Mouse (Mus musculus) CH12.LX (cell line): ENCODE data around the gene Styx. TPM values are rescaled to one million over a fixed set of nuclear protein-coding genes. Genes with fewer than 3 reads are reported as not detected.

Source experiments
- DNase-seq: peaks from one replicate; pipeline ENCODE4 v3.0.0-alpha.2; 2013; ENCODE audit errors: extremely low read depth
- H3K27ac ChIP-seq: 2 replicates; pipeline ENCODE4 v1.5.1; 2012; ENCODE audit warnings: low read depth, mild to moderate bottlenecking, control low read depth, moderate library complexity; ENCODE audit not compliant: insufficient read depth
- H3K27me3 ChIP-seq: replicated peaks from 2 replicates; pipeline ENCODE3; 2012; ENCODE audit warnings: inconsistent platforms
- H3K36me3 ChIP-seq, 2 experiments: replicated peaks in 1 of 2; 2 replicates each; pipeline versions ENCODE3 to v1.6.1; 2012; ENCODE audit warnings: inconsistent platforms in 1 of 2, low read length in 1 of 2, mild to moderate bottlenecking in 1 of 2, mixed read lengths in 1 of 2, moderate library complexity in 1 of 2; ENCODE audit not compliant: control insufficient read depth in 1 of 2, insufficient read depth in 1 of 2
- H3K4me1 ChIP-seq, 2 experiments: 2 replicates each; pipeline ENCODE4 v1.6.1; 2012; ENCODE audit warnings: inconsistent platforms in 1 of 2, moderate library complexity in 1 of 2; ENCODE audit not compliant: insufficient read depth in 2 of 2, control insufficient read depth in 1 of 2
- H3K4me2 ChIP-seq: 2 replicates; pipeline ENCODE4 v1.6.1; 2012; ENCODE audit warnings: low read depth, mild to moderate bottlenecking, control low read depth; ENCODE audit not compliant: poor library complexity, insufficient read depth, severe bottlenecking
- H3K4me3 ChIP-seq, 3 experiments: fragments of 150-350 bp in 1 of 3; sonication (generic) in 1 of 3; replicated peaks in 1 of 3; 2 replicates each; pipeline versions ENCODE3 to v1.5.1; 2011 to 2012; ENCODE audit warnings: low read depth in 2 of 3, low read length in 2 of 3, mild to moderate bottlenecking in 2 of 3, moderate library complexity in 2 of 3, control low read depth in 1 of 3, improper control_type of control experiment in 1 of 3, inconsistent platforms in 1 of 3, mixed read lengths in 1 of 3; ENCODE audit not compliant: poor library complexity in 1 of 3
- H3K79me2 ChIP-seq: replicated peaks from 2 replicates; pipeline ENCODE4 v1.6.1; 2012; ENCODE audit warnings: mild to moderate bottlenecking, moderate library complexity; ENCODE audit not compliant: control insufficient read depth, poor library complexity, insufficient read depth, severe bottlenecking; ENCODE audit errors: extremely low read depth
- H3K9ac ChIP-seq: 2 replicates; pipeline ENCODE4 v1.6.1; 2012; ENCODE audit warnings: low read depth, mild to moderate bottlenecking, control low read depth, moderate library complexity; ENCODE audit not compliant: insufficient read depth
- H3K9me3 ChIP-seq: replicated peaks from 2 replicates; pipeline ENCODE3; 2012; ENCODE audit warnings: low read length, inconsistent platforms, mixed read lengths
- BHLHE40 ChIP-seq: IDR thresholded peaks from 2 replicates; pipeline ENCODE4 v1.6.1; 2011; ENCODE audit warnings: mild to moderate bottlenecking, low read depth, low read length, improper control_type of control experiment
- E2F4 ChIP-seq: IDR thresholded peaks from 2 replicates; pipeline ENCODE4 v1.6.1; 2011; ENCODE audit warnings: low read depth, low read length, improper control_type of control experiment; ENCODE audit not compliant: insufficient replicate concordance
- ELF1 ChIP-seq: IDR thresholded peaks from 2 replicates; pipeline ENCODE4 v1.6.1; 2014; ENCODE audit warnings: low read depth, mild to moderate bottlenecking, inconsistent platforms, low read length, improper control_type of control experiment
- ETS1 ChIP-seq: conservative IDR thresholded peaks from 2 replicates; pipeline ENCODE4 v1.6.1; 2012; ENCODE audit warnings: low read depth, mild to moderate bottlenecking, inconsistent platforms, low read length, improper control_type of control experiment, moderate library complexity
- GABPA ChIP-seq: IDR thresholded peaks from 2 replicates; pipeline ENCODE4 v1.6.1; 2012; ENCODE audit warnings: low read depth, low read length, improper control_type of control experiment, inconsistent platforms; ENCODE audit not compliant: insufficient replicate concordance
- IRF4 ChIP-seq: IDR thresholded peaks from 2 replicates; pipeline ENCODE4 v1.6.1; 2014; ENCODE audit warnings: low read depth, mild to moderate bottlenecking, inconsistent platforms, low read length, improper control_type of control experiment
- MAFK ChIP-seq: IDR thresholded peaks from 2 replicates; pipeline ENCODE4 v1.6.1; 2011; ENCODE audit warnings: low read length, improper control_type of control experiment; ENCODE audit not compliant: insufficient replicate concordance
- MEF2A ChIP-seq: IDR thresholded peaks from 2 replicates; pipeline ENCODE4 v1.6.1; 2014; ENCODE audit warnings: low read depth, mild to moderate bottlenecking, inconsistent platforms, low read length, improper control_type of control experiment, borderline replicate concordance
- MYC ChIP-seq: IDR thresholded peaks from 2 replicates; pipeline ENCODE4 v1.6.1; 2011; ENCODE audit warnings: low read depth, mild to moderate bottlenecking, improper control_type of control experiment, low read length
- PAX5 ChIP-seq: IDR thresholded peaks from 2 replicates; pipeline ENCODE4 v1.6.1; 2012; ENCODE audit warnings: low read length, inconsistent platforms, mixed read lengths
- POLR2A ChIP-seq: IDR thresholded peaks from 2 replicates; pipeline ENCODE4 v1.6.1; 2011; ENCODE audit warnings: low read depth, mild to moderate bottlenecking, improper control_type of control experiment, low read length
- RAD21 ChIP-seq: IDR thresholded peaks from 2 replicates; pipeline ENCODE4 v1.6.1; 2011; ENCODE audit warnings: low read depth, mild to moderate bottlenecking, low read length, improper control_type of control experiment, moderate library complexity
- SIN3A ChIP-seq: IDR thresholded peaks from 2 replicates; pipeline ENCODE4 v1.6.1; 2012; ENCODE audit warnings: low read length, improper control_type of control experiment, inconsistent platforms
- SMC3 ChIP-seq: IDR thresholded peaks from 2 replicates; pipeline ENCODE4 v1.6.1; 2011; ENCODE audit warnings: low read depth, low read length, improper control_type of control experiment
- USF1 ChIP-seq: IDR thresholded peaks from 2 replicates; pipeline ENCODE4 v1.6.1; 2014; ENCODE audit warnings: low read depth, mild to moderate bottlenecking, inconsistent platforms, low read length, improper control_type of control experiment
- ZC3H11A ChIP-seq: IDR thresholded peaks from 2 replicates; pipeline ENCODE4 v1.6.1; 2012; ENCODE audit warnings: low read depth, mild to moderate bottlenecking, inconsistent platforms, low read length, improper control_type of control experiment
- dilution Hi-C: fragments of 300-500 bp; cut with MboI; formaldehyde crosslinking; loops from 2 replicates; pipeline ENCODE4 v1.14.3; 2020; ENCODE audit warnings: low sequenced_read_pairs; ENCODE audit not compliant: extremely low pct_unique_long_range_greater_than_20kb, extremely low pct_ligation_motif_present
- in situ Hi-C: fragments of 300-500 bp; cut with MboI; formaldehyde crosslinking; loops from 3 replicates; pipeline ENCODE4 v1.14.3; 2019; ENCODE audit warnings: low sequenced_read_pairs, low pct_ligation_motif_present, low pct_unique_long_range_greater_than_20kb, mixed read lengths
- polyA plus RNA-seq: library from polyadenylated mRNA; unstranded; fragments of >175 nt; gene quantifications from 2 replicates; pipeline ENCODE4 v1.2.1, GENCODE M21; 2012; ENCODE audit warnings: low read depth; ENCODE audit not compliant: insufficient read length
- total RNA-seq, 2 experiments: library from RNA; depleted of rRNA; stranded (reverse); fragments of 300-350 nt in 1 of 2; fragments of >200 nt in 1 of 2; gene quantifications; 2 replicates each; pipeline ENCODE4 v1.2.3; 2012 to 2014

The Styx gene
- total and polyA plus RNA-seq, 3 experiments: 15.7 to 41.2 (median 21.8) TPM

- H3K27me3 ChIP-seq: no peaks in the 10 kb centered on the region
- peak; percentile 6 for DNase-seq
- no peak overlapping the region for H3K9ac ChIP-seq
- dilution Hi-C loops: no loop called here
- in situ Hi-C loops: no loop called here
- H3K9me3 ChIP-seq: peaks cover 3% of the 10 kb centered on the region
- H3K4me2 ChIP-seq: no peak overlapping the region
- no peak overlapping the region for H3K27ac ChIP-seq
- TF ChIP-seq E2F4 (no peak), RAD21 (no peak), GABPA (no peak), ELF1 (no peak), PAX5 (no peak), SIN3A (no peak), BHLHE40 (no peak), ETS1 (no peak), IRF4 (no peak), SMC3 (no peak), ZC3H11A (no peak), MEF2A (no peak), USF1 (no peak), POLR2A (no peak), MAFK (no peak), MYC (no peak)
- no peaks in the 10 kb centered on the region for H3K36me3 ChIP-seq
- H3K79me2 ChIP-seq: no peaks in the 10 kb centered on the region
- H3K4me1 ChIP-seq: no peaks in the 10 kb centered on the region
- no peak overlapping the region for H3K4me3 ChIP-seq
Observed at GRCm38 (mm10) chr14:45469446-45469845, 118.6 kb downstream of the Styx start.

Other genes with a start within 250 kb of the Styx start
- gene Gpr137c, start 131.4 kb upstream of the Styx start, total RNA-seq (2012; rRNA removed): 0.13 and 0.55 TPM in 2 replicates
- gene Gpr137c, start 131.4 kb upstream of the Styx start, total RNA-seq (2014; rRNA removed): 0.12 TPM in 1 of 2 replicates, not detected in the other
- gene Gpr137c, start 131.4 kb upstream of the Styx start, polyA plus RNA-seq: 0.07 and 0.19 TPM in 2 replicates
- gene Txndc16, start 130.8 kb upstream of the Styx start, total RNA-seq (2012; rRNA removed): 11.4 and 15.2 TPM in 2 replicates
- 8.0 and 8.7 TPM in 2 replicates for gene Txndc16, start 130.8 kb upstream of the Styx start, total RNA-seq (2014; rRNA removed)
- gene Txndc16, start 130.8 kb upstream of the Styx start, polyA plus RNA-seq: 7.8 and 8.8 TPM in 2 replicates
- gene Ero1l, start 32.3 kb upstream of the Styx start, total RNA-seq (2012; rRNA removed): 78.9 and 155 TPM in 2 replicates
- gene Ero1l, start 32.3 kb upstream of the Styx start, total RNA-seq (2014; rRNA removed): 227 and 291 TPM in 2 replicates
- 91.4 and 93.5 TPM in 2 replicates for gene Ero1l, start 32.3 kb upstream of the Styx start, polyA plus RNA-seq
- 90.3 and 121 TPM in 2 replicates for gene Psmc6, start 21.3 kb upstream of the Styx start, total RNA-seq (2012; rRNA removed)
- 288 and 342 TPM in 2 replicates for gene Psmc6, start 21.3 kb upstream of the Styx start, total RNA-seq (2014; rRNA removed)
- 193 and 201 TPM in 2 replicates for gene Psmc6, start 21.3 kb upstream of the Styx start, polyA plus RNA-seq
- gene Gnpnat1, start 53.8 kb downstream of the Styx start, total RNA-seq (2012; rRNA removed): 28.6 and 32.7 TPM in 2 replicates
- gene Gnpnat1, start 53.8 kb downstream of the Styx start, total RNA-seq (2014; rRNA removed): 82.9 and 89.3 TPM in 2 replicates
- 42.8 and 43.3 TPM in 2 replicates for gene Gnpnat1, start 53.8 kb downstream of the Styx start, polyA plus RNA-seq
- not detected in 2 replicates for gene Fermt2, start 179.0 kb downstream of the Styx start, total RNA-seq (2012; rRNA removed)
- gene Fermt2, start 179.0 kb downstream of the Styx start, total RNA-seq (2014; rRNA removed): not detected in 2 replicates
- gene Fermt2, start 179.0 kb downstream of the Styx start, polyA plus RNA-seq: 0.25 and 0.41 TPM in 2 replicates